Mouse (Mus musculus) erythroblast, adult 5-6 weeks (primary cell): ENCODE results near the gene Rab15. TPM values are rescaled to one million over a fixed set of nuclear protein-coding genes. Genes with fewer than 3 reads are reported as not detected.
A peak's percentile ranks its signal among the peaks of the same experiment; 100 is the strongest.

ENCODE experiments used
- ATAC-seq: replicated peaks from 2 replicates; pipeline ENCODE4 v1.8.0; 2016; ENCODE audit warnings: moderate number of reproducible peaks, mild to moderate bottlenecking, moderate TSS enrichment, inconsistent platforms; ENCODE audit not compliant: poor library complexity, low FRiP score, severe bottlenecking
- total RNA-seq, 2 experiments: library from RNA; stranded (forward) in 1 of 2; stranded (reverse) in 1 of 2; fragments of 150-400 nt in 1 of 2; fragments of 200-764, 138-1000 nt in 1 of 2; gene quantifications; 2 replicates each; pipeline versions ENCODE4 v1.2.3 to v1.2.4; 2015 to 2017; ENCODE audit warnings: low replicate concordance in 2 of 2

Rab15 gene
- total RNA-seq, 2 experiments from 2014 or later: 0.26 TPM; not detected in 1

DNA sequence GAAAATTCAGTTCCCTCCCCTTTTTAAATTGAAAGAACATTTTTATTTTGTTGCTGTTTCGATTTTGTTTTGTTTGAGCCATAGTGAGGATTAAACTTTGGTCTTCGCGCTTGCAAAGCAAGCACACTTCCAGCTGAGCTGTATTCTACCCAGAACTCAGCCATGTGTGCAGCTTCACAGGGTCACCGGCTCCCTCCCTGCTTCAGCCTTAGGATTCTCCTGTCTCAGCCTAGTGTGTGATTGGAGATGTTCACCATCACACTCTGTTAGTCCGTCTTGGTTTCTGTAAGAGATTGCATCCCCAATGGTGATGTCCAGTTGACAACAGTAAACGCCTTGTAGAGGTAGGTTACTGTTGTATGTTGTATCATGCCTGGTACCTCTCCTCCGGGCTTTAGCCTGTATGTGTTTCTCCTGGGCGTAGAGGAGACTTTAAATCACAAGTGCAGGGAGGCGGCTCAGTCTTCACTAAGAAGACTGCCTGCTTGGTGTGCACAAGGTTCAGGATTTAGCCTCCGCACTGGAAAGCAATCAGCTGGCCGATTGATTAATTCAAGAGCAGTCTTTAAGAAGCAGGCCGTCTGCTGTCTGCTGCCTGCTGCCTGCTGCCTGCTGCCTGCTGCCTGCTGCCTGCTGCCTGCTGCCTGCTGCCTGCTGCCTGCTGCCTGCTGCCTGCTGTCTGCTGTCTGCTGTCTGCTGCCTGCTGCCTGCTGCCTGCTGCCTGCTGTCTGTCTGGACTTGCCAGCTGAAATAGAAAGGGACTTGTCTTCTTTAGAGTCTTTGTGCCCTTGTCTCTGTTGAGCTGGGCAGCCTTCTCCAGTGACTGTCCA, 41.9 kb downstream of the Rab15 start:
- ATAC-seq: no peak

- no peak for ATAC-seq
Measured at GRCm38 (mm10) chr12:76779951-76780350, 42.8 kb downstream of the Rab15 start.

DNA sequence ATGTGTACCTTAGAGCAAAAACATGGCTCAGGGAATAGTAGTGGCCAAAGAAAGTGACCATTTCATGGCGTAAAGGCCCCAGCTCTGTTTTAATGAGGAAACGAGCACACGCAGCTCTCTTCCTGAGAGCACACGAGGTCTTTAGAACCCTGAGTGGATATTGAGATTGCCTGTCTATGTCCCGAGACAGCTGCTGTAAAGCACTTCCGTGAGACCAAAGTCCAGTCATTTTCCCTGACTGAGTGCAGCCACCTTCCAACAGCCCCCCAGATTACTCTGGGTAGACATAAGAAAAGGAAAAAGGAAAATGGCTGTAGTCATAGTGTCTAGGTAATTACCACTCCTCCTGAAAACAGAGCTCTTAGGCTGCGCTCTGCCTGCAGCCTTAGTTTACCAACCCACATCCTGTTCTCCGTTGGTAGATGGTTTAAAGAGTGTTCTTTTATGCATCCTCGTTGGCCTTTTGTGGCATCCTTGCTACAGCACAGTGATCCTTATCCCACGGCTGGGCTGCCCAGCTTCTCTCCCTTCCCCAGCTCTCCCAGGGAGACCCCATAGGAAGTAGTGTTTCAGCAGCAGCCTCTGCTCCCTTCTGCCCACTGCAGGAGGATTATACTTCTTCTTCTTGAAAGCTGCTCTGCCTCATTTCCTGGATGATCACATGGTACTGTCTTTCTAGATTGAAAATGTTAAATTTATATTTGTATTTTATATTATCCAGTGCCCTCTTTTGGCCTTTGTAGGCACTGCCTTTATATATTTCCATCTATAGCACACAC, 44.2 kb downstream of the Rab15 start:
- ATAC-seq: no peak

DNA sequence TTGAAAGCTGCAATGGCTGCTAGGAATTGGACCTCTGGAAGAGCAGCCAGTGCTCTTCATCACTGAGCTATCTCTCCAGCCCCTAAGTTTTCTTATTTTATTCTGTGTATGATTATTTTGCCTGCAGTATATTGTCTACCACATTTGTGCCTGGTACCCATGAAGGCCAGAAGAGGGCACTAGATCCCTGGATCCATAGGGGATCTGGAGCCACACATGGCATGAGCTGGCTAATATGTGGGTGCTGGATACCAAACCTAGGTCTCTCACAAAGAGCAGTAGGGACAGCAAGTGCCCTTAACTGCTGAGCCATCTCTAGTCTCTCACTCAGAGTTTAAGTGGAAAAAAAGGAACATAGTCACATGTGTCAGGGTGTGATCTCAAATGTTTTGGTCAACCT, 44.9 kb downstream of the Rab15 start:
- ATAC-seq: no peak

DNA sequence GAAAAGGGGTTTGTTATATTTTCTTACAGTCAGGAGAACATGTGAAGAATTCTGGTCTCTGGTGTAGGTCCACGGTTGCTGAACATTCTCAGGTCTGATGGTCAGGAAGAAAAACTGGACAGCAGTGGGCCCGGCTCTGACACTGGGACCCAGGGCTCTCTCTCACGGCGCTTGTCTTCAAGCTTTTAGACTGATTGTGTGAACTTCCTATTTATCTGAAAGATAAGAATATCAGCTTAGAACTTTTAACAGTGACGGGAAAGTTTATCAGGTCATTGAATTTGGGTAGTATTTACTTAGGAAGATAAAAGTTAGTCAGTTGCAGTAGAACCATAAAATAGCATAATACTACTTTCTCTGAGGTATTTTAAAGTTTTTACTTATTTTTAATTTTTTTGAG, 45.8 kb downstream of the Rab15 start:
- no peak for ATAC-seq

- no peak for ATAC-seq
Measured at GRCm38 (mm10) chr12:76775132-76775531, 47.6 kb downstream of the Rab15 start.

DNA sequence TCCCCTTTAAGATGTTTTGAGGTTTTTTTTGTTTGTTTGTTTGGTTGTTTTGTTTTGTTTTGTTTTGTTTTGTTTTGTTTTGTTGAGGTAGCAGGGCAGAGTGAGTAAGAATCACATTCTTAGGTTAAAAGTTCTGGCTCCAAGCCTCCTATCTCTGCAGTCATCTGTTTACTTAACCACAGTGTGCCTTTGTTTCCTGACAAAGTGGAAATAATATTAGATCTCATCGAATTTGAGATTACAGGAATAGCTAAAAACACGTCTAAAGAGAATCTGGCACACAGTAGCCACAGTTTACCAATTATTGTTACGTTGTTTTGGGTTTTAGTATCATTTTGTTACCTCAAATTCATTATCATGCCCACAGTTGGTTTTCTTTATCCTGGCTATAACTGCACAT, 48.1 kb downstream of the Rab15 start:
- no peak for ATAC-seq

DNA sequence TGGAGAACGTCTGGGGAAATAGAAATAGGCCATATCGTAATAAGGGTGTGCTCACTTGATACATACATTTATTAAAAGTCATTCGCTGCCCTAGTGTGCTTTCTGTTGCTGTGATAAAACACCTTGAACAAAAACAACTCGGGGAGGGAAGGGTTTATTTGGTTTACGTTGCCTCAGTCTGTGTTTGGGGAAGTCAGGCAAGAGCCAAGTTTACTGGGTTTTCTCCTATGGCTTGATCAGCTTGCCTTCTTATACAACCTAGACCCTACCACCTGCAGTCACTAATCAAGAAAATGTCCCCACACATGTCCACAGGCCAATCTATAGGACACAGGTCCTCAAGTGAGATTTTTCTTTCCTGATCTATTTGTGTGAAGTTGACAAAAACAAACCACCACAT, 51.2 kb downstream of the Rab15 start:
- no peak for ATAC-seq

DNA sequence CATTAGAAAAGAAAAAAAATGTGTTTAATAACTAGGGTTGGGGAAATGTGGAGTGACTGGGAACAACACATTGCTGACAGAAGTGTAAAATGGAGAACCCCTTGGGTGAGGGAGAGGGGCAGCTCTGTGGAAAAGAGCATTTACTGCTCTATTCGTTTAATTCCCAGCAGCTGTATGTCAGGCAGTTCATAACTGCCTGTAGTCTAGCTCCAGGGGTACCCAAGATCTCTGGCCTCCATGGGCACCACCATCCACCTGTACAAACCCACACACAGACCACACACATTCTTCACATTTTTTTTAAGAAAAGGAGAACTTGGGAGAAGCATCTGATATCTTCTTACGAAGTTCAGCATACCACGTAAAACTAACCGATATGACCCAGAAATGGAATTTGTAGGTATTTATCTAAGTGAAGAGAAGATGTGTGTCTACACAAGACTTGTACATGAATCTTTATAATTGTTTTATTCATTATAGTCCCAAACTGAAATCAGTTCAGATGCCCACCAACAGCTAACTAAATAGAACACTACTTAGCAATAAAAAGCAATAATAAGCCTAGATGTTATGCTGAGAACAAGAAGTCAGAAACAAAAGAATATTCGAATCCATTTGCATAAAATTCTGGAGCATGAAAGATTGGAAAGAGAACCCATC, 51.7 kb downstream of the Rab15 start:
- no peak for ATAC-seq

- ATAC-seq: peak; percentile 21
Measured at GRCm38 (mm10) chr12:76765901-76766630, 56.6 kb downstream of the Rab15 start.

DNA sequence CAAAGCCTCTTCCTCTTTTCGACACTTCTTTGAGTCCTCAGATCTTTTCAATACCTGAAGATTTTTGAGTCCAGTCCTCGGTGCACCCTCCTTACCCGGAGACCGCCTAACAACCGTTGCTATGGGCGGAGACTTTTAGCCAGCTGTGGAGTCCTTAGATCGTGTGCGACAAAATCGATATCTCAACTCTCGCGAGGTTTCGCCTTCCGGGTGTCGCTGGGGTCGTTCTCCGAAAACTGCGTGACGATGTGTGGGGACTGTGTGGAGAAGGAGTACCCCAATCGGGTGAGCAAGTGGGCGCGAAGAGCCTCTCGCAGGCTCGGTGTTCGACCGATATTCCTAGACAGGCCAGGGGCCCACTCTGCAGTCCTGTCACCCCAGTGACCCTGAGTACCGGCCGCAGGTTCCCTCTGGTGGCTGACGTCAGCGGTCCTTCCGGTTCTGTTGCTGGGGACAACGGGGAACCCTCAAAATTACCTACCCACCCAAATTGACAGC, 57.3 kb downstream of the Rab15 start, which contains the start of the genes Churc1 and Fntb:
Gene Churc1, plus strand, starts transcription at position 185 of the 498 bp plus-strand sequence.
Gene Fntb, plus strand, starts transcription at position 236 of the 498 bp plus-strand sequence.
- ATAC-seq: peak; percentile 98

GRCm38 (mm10) chr12:76752652-76753318, 69.9 kb downstream of the Rab15 start:
- peak; percentile 90 for ATAC-seq

DNA sequence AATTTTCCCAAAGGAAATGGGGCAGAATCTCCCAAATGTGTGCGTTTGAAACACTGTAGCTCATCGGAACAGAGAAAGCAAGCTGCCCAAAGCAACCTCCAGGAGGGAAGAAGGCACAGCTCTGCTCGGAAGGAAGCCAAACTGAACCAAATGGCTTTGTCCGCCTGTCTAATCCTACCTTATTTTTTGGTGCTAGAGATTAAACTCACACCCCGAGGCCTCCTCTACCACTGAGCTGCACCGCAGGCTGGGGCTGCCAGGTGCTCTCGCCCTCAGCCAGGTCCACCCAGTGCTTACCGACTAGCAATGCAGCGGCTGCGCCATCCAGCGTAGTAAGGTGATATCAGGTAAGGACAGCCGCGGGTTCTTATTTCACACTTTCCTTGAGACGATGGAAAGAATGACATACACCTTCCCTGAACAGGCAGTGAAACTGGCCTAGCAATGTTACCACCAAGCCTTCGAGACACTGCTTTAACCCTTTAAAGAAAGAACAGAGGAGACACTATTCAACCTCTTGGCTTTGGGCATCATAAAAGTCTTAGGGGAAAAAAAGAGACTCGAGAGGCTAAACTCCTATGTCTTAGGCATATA, 71.7 kb downstream of the Rab15 start:
- ATAC-seq: no peak

Other genes with a start within 250 kb of the Rab15 start
- gene Sptb, start 112.4 kb downstream of the Rab15 start, total RNA-seq (2015; ENCODE audit: low replicate concordance): 261 and 284 TPM in 2 replicates
- gene Sptb, start 112.4 kb downstream of the Rab15 start, total RNA-seq (2017; ENCODE audit: low replicate concordance): 799 and 1,028 TPM in 2 replicates
- gene Churc1, start 57.4 kb downstream of the Rab15 start, total RNA-seq (2015; ENCODE audit: low replicate concordance): 2.9 and 30.9 TPM in 2 replicates
- 14.1 and 41.3 TPM in 2 replicates for gene Churc1, start 57.4 kb downstream of the Rab15 start, total RNA-seq (2017; ENCODE audit: low replicate concordance)
- 45.4 and 161 TPM in 2 replicates for gene Fntb, start 57.3 kb downstream of the Rab15 start, total RNA-seq (2015; ENCODE audit: low replicate concordance)
- gene Fntb, start 57.3 kb downstream of the Rab15 start, total RNA-seq (2017; ENCODE audit: low replicate concordance): 23.5 and 48.1 TPM in 2 replicates
- gene Gpx2, start 27.4 kb downstream of the Rab15 start, total RNA-seq (2015; ENCODE audit: low replicate concordance): not detected in 2 replicates
- 0.28 TPM in 1 of 2 replicates, not detected in the other for gene Gpx2, start 27.4 kb downstream of the Rab15 start, total RNA-seq (2017; ENCODE audit: low replicate concordance)
- 56.6 and 89.2 TPM in 2 replicates for gene Max, start 139.3 kb upstream of the Rab15 start, total RNA-seq (2015; ENCODE audit: low replicate concordance)
- gene Max, start 139.3 kb upstream of the Rab15 start, total RNA-seq (2017; ENCODE audit: low replicate concordance): 62.9 and 210 TPM in 2 replicates